Mouse (Mus musculus) heart, embryonic 11.5 days (tissue): ENCODE measurements around the gene Ncapd3. TPM values are rescaled to one million over a fixed set of nuclear protein-coding genes. Genes with fewer than 3 reads are reported as not detected.

Source experiments
- ATAC-seq: fragments of 200-750 bp; cut with Nextera tagmentation; replicated peaks from 2 replicates; pipeline ENCODE4 v1.8.0; 2017; ENCODE audit warnings: moderate library complexity; ENCODE audit not compliant: insufficient number of reproducible peaks, low FRiP score, low TSS enrichment
- H3K27ac ChIP-seq: fragments of 300-500 bp; sonication (generic); 2 replicates; pipeline ENCODE4 v1.5.1; 2014; ENCODE audit warnings: mild to moderate bottlenecking, low read depth, low read length
- H3K27me3 ChIP-seq: fragments of 300-500 bp; sonication (generic); 2 replicates; pipeline ENCODE4 v1.6.1; 2014; ENCODE audit warnings: mild to moderate bottlenecking, low read length, mixed read lengths; ENCODE audit not compliant: control insufficient read depth, insufficient read depth
- H3K36me3 ChIP-seq: fragments of 300-500 bp; sonication (generic); 2 replicates; pipeline ENCODE4 v1.6.1; 2014; ENCODE audit warnings: mild to moderate bottlenecking, low read length, moderate library complexity, mixed read lengths; ENCODE audit not compliant: control insufficient read depth, insufficient read depth
- H3K4me1 ChIP-seq: fragments of 300-500 bp; sonication (generic); 2 replicates; pipeline ENCODE4 v1.6.1; 2014; ENCODE audit warnings: low read length; ENCODE audit not compliant: control insufficient read depth, insufficient read depth
- H3K4me2 ChIP-seq: fragments of 300-500 bp; sonication (generic); 2 replicates; pipeline ENCODE4 v1.6.1; 2014; ENCODE audit warnings: mild to moderate bottlenecking, moderate library complexity
- H3K4me3 ChIP-seq: fragments of 300-500 bp; sonication (generic); 2 replicates; pipeline ENCODE4 v1.5.1; 2014; ENCODE audit warnings: low read depth, low read length
- H3K9ac ChIP-seq: fragments of 300-500 bp; sonication (generic); 2 replicates; pipeline ENCODE4 v1.6.1; 2014; ENCODE audit warnings: mild to moderate bottlenecking, low read depth, low read length, moderate library complexity
- H3K9me3 ChIP-seq: fragments of 300-500 bp; sonication (generic); replicated peaks from 2 replicates; pipeline ENCODE4 v1.6.1; 2016; ENCODE audit warnings: low read length; ENCODE audit not compliant: control insufficient read depth
- WGBS: fragments of 180-500 bp; shearing (Covaris S2); extraction: QIAGEN DNeasy Blood & Tissue Kit; methylation state at CpG from one replicate; pipeline ENCODE4 v1.1.7; 2014; ENCODE audit not compliant: insufficient replicate concordance; 5-methylcytosine and 5-hydroxymethylcytosine counted together
- polyA plus RNA-seq: library from polyadenylated mRNA; unstranded; fragments of >200 nt; fragmentation: Nextera tagmentation; extraction: Ambion mirVana; gene quantifications from 2 replicates; pipeline ENCODE4 v1.2.1, GENCODE M21; 2014

Ncapd3 gene
- polyA plus RNA-seq, 1 experiment from 2014 or later = 23.7 TPM

GRCm38 (mm10) chr9:27101466-27101865 lies 71.5 kb downstream of the Ncapd3 start:
- Histone ChIP-seq H3K4me3 (no peak overlapping the region), H3K36me3 (peaks cover 28% of the 10 kb centered on the region), H3K27ac (no peak overlapping the region), H3K9ac (no peak overlapping the region), H3K4me2 (no peak overlapping the region), H3K9me3 (no peaks in the 10 kb centered on the region), H3K4me1 (no peaks in the 10 kb centered on the region), H3K27me3 (no peaks in the 10 kb centered on the region)
- ATAC-seq = no peak
- 89% methylated on average over 6 of the region's 6 CpGs for WGBS

- H3K27ac ChIP-seq = no peak overlapping the region
- H3K4me2 ChIP-seq = no peak overlapping the region
- peaks cover 10% of the 10 kb centered on the region for H3K36me3 ChIP-seq
- no peaks in the 10 kb centered on the region for H3K27me3 ChIP-seq
- no peak overlapping the region for H3K9ac ChIP-seq
- no peaks in the 10 kb centered on the region for H3K9me3 ChIP-seq
- no peak for ATAC-seq
- WGBS = 59% methylated on average over 1 of the region's 1 CpGs
- H3K4me3 ChIP-seq = no peak overlapping the region
- peaks cover 15% of the 10 kb centered on the region for H3K4me1 ChIP-seq
These were observed 76.1 kb downstream of the Ncapd3 start for GRCm38 (mm10) chr9:27106081-27106480.

GRCm38 (mm10) chr9:27108451-27108850 lies 78.5 kb downstream of the Ncapd3 start:
- no peak overlapping the region for H3K27ac ChIP-seq
- H3K4me3 ChIP-seq = no peak overlapping the region
- no peak overlapping the region for H3K9ac ChIP-seq
- H3K9me3 ChIP-seq = no peaks in the 10 kb centered on the region
- H3K27me3 ChIP-seq = no peaks in the 10 kb centered on the region
- H3K4me1 ChIP-seq = peaks cover 15% of the 10 kb centered on the region
- ATAC-seq = no peak
- 0 out of 2 replicates have a peak, but pooled peaks cover 2% of the 10 kb centered on the region for H3K36me3 ChIP-seq
- WGBS = 69% methylated on average over 4 of the region's 4 CpGs
- no peak overlapping the region for H3K4me2 ChIP-seq

GRCm38 (mm10) chr9:27109533-27110514 lies 79.8 kb downstream of the Ncapd3 start:
- Histone ChIP-seq H3K27me3 (no peaks in the 10 kb centered on the region), H3K27ac (no peak overlapping the region), H3K9ac (0 out of 2 replicates have a peak overlapping the region, but pooled peaks have one; percentile 22), H3K4me2 (peak overlapping the region; percentile 35), H3K4me1 (peaks cover 15% of the 10 kb centered on the region), H3K9me3 (no peaks in the 10 kb centered on the region), H3K36me3 (no peaks in the 10 kb centered on the region), H3K4me3 (no peak overlapping the region)
- peak; percentile 62 for ATAC-seq
- WGBS = 58% methylated on average over 22 of the region's 22 CpGs

- Histone ChIP-seq H3K4me2 (no peak overlapping the region), H3K9ac (no peak overlapping the region), H3K4me3 (no peak overlapping the region), H3K27me3 (no peaks in the 10 kb centered on the region), H3K27ac (peak overlapping the region; percentile 29; the same call in 1 of the 2 replicates), H3K9me3 (no peaks in the 10 kb centered on the region), H3K36me3 (no peaks in the 10 kb centered on the region), H3K4me1 (peaks cover 15% of the 10 kb centered on the region)
- ATAC-seq = no peak
- 48% methylated on average over 5 of the region's 5 CpGs for WGBS
These were observed 80.7 kb downstream of the Ncapd3 start for GRCm38 (mm10) chr9:27110681-27111080.

GRCm38 (mm10) chr9:27111756-27112155 lies 81.8 kb downstream of the Ncapd3 start:
- H3K9me3 ChIP-seq = no peaks in the 10 kb centered on the region
- no peak overlapping the region for H3K4me2 ChIP-seq
- H3K4me3 ChIP-seq = no peak overlapping the region
- no peak overlapping the region for H3K27ac ChIP-seq
- no peak for ATAC-seq
- no peak overlapping the region for H3K9ac ChIP-seq
- WGBS = 84% methylated on average over 3 of the region's 3 CpGs
- H3K4me1 ChIP-seq = peaks cover 15% of the 10 kb centered on the region
- no peaks in the 10 kb centered on the region for H3K36me3 ChIP-seq
- no peaks in the 10 kb centered on the region for H3K27me3 ChIP-seq

- Histone ChIP-seq H3K9ac (no peak overlapping the region), H3K27me3 (no peaks in the 10 kb centered on the region), H3K4me3 (no peak overlapping the region), H3K4me2 (no peak overlapping the region), H3K36me3 (no peaks in the 10 kb centered on the region), H3K9me3 (no peaks in the 10 kb centered on the region), H3K27ac (no peak overlapping the region), H3K4me1 (0 out of 2 replicates have a peak, but pooled peaks cover 3% of the 10 kb centered on the region)
- ATAC-seq = no peak
- 78% methylated on average over 9 of the region's 9 CpGs for WGBS
These were observed 91.3 kb downstream of the Ncapd3 start for GRCm38 (mm10) chr9:27121254-27121653.

GRCm38 (mm10) chr9:27122076-27122475 lies 92.1 kb downstream of the Ncapd3 start:
- Histone ChIP-seq H3K27ac (no peak overlapping the region), H3K9me3 (no peaks in the 10 kb centered on the region), H3K27me3 (no peaks in the 10 kb centered on the region), H3K4me2 (no peak overlapping the region), H3K9ac (no peak overlapping the region), H3K36me3 (no peaks in the 10 kb centered on the region), H3K4me1 (0 out of 2 replicates have a peak, but pooled peaks cover 3% of the 10 kb centered on the region), H3K4me3 (no peak overlapping the region)
- no peak for ATAC-seq
- WGBS = 82% methylated on average over 4 of the region's 4 CpGs
